Mouse (Mus musculus) liver, embryonic 14.5 days (tissue): Measurements from ENCODE around the gene Slc12a9. TPM values are rescaled to one million over a fixed set of nuclear protein-coding genes. Genes with fewer than 3 reads are reported as not detected.

Source experiments
- ATAC-seq: fragments of 200-750 bp; cut with Nextera tagmentation; 2 replicates; pipeline ENCODE4 v1.8.0; 2017; ENCODE audit warnings: moderate number of reproducible peaks, mild to moderate bottlenecking, moderate library complexity; ENCODE audit not compliant: insufficient read depth
- DNase-seq, 3 experiments: peaks; one replicate each; pipeline ENCODE4 v3.0.0-alpha.2; 2012 to 2013; ENCODE audit warnings: low read depth in 3 of 3, low spot score in 3 of 3
- H3K27ac ChIP-seq: fragments of 300-500 bp; sonication (generic); 2 replicates; pipeline ENCODE4 v1.5.1; 2014; ENCODE audit warnings: moderate library complexity, mild to moderate bottlenecking, control low read depth, inconsistent platforms
- H3K27me3 ChIP-seq: fragments of 300-500 bp; sonication (generic); 2 replicates; pipeline ENCODE4 v1.6.1; 2014; ENCODE audit warnings: mild to moderate bottlenecking, low read length, moderate library complexity; ENCODE audit not compliant: control insufficient read depth, insufficient read depth
- H3K36me3 ChIP-seq: fragments of 300-500 bp; sonication (generic); replicated peaks from 2 replicates; pipeline ENCODE4 v1.6.1; 2014; ENCODE audit warnings: low read depth; ENCODE audit not compliant: control insufficient read depth, insufficient read depth
- H3K4me1 ChIP-seq, 2 experiments: fragments of 200-500 bp in 1 of 2; fragments of 300-500 bp in 1 of 2; sonication (generic) in 1 of 2; replicated peaks; 2 replicates each; pipeline ENCODE4 v1.6.1; 2012 to 2014; ENCODE audit warnings: antibody characterized with exemption in 1 of 2, inconsistent platforms in 1 of 2, low read length in 1 of 2; ENCODE audit not compliant: control insufficient read depth in 2 of 2, insufficient read depth in 2 of 2
- H3K4me2 ChIP-seq: fragments of 300-500 bp; sonication (generic); 2 replicates; pipeline ENCODE4 v1.6.1; 2014; ENCODE audit warnings: low read depth, mild to moderate bottlenecking, control low read depth, moderate library complexity
- H3K4me3 ChIP-seq, 2 experiments: fragments of 200-500 bp in 1 of 2; fragments of 300-500 bp in 1 of 2; sonication (generic) in 1 of 2; 2 replicates each; pipeline ENCODE4 v1.5.1; 2012 to 2014; ENCODE audit warnings: low read depth in 2 of 2, low read length in 2 of 2, mild to moderate bottlenecking in 2 of 2, control low read depth in 1 of 2, inconsistent platforms in 1 of 2, moderate library complexity in 1 of 2; ENCODE audit not compliant: insufficient read depth in 1 of 2
- H3K9ac ChIP-seq: fragments of 300-500 bp; sonication (generic); replicated peaks from 2 replicates; pipeline ENCODE4 v1.6.1; 2014; ENCODE audit warnings: mild to moderate bottlenecking, control low read depth, moderate library complexity
- H3K9me3 ChIP-seq: fragments of 300-500 bp; sonication (generic); 2 replicates; pipeline ENCODE4 v1.6.1; 2016; ENCODE audit warnings: low read length, mixed read lengths; ENCODE audit not compliant: control insufficient read depth
- CTCF ChIP-seq: IDR thresholded peaks from 2 replicates; pipeline ENCODE4 v1.5.1; 2016; ENCODE audit warnings: antibody characterized with exemption, low read depth, control low read depth
- EP300 ChIP-seq: IDR thresholded peaks from 2 replicates; pipeline ENCODE4 v1.6.1; 2016; ENCODE audit warnings: antibody characterized with exemption, low read depth
- WGBS: fragments of 180-500 bp; shearing (Covaris S2); extraction: QIAGEN DNeasy Blood & Tissue Kit; methylation state at CpG from one replicate; pipeline ENCODE4 v1.1.7; 2014; ENCODE audit not compliant: insufficient replicate concordance; 5-methylcytosine and 5-hydroxymethylcytosine counted together
- polyA plus RNA-seq, 2 experiments: library from polyadenylated mRNA; depleted of rRNA in 1 of 2; stranded (reverse) in 1 of 2; unstranded in 1 of 2; fragments of >200 nt; fragmentation: Nextera tagmentation in 1 of 2; extraction: Ambion mirVana in 1 of 2; gene quantifications; 2 replicates each; pipeline versions ENCODE4 v1.2.1 to v1.2.3; 2012 to 2014

Slc12a9 gene
- polyA plus RNA-seq, 2 experiments = 1.2 to 2.2 TPM

GRCm38 (mm10) chr5:137337190-137337589, 3.8 kb upstream of the Slc12a9 start:
- H3K4me3 ChIP-seq = no peak overlapping the region
- H3K9ac ChIP-seq = no peak overlapping the region
- H3K9me3 ChIP-seq = no peaks in the 10 kb centered on the region
- ATAC-seq = no peak
- WGBS = 68% methylated on average over 8 of the region's 8 CpGs
- no peak overlapping the region; the same call in 1 of the 2 replicates for H3K4me2 ChIP-seq
- DNase-seq = no peak
- no peaks in the 10 kb centered on the region for H3K27me3 ChIP-seq
- H3K4me1 ChIP-seq = peaks cover 2 to 24% of the 10 kb centered on the region in 2 experiments; a peak in 2 of 4 replicates
- no peak overlapping the region for H3K27ac ChIP-seq
- no peak for TF ChIP-seq EP300
- no peak for TF ChIP-seq CTCF
- no peaks in the 10 kb centered on the region for H3K36me3 ChIP-seq

- no peak overlapping the region for H3K27ac ChIP-seq
- no peak for TF ChIP-seq CTCF
- no peak for TF ChIP-seq EP300
- no peaks in the 10 kb centered on the region for H3K36me3 ChIP-seq
- peaks cover 2 to 21% of the 10 kb centered on the region in 2 experiments; a peak in 2 of 4 replicates for H3K4me1 ChIP-seq
- H3K27me3 ChIP-seq = no peaks in the 10 kb centered on the region
- WGBS = 69% methylated on average over 6 of the region's 6 CpGs
- H3K4me3 ChIP-seq = no peak overlapping the region
- DNase-seq = no peak
- H3K9ac ChIP-seq = no peak overlapping the region
- no peak for ATAC-seq
- no peaks in the 10 kb centered on the region for H3K9me3 ChIP-seq
- H3K4me2 ChIP-seq = no peak overlapping the region
Measured at GRCm38 (mm10) chr5:137335066-137335465, 1.7 kb upstream of the Slc12a9 start.

DNA sequence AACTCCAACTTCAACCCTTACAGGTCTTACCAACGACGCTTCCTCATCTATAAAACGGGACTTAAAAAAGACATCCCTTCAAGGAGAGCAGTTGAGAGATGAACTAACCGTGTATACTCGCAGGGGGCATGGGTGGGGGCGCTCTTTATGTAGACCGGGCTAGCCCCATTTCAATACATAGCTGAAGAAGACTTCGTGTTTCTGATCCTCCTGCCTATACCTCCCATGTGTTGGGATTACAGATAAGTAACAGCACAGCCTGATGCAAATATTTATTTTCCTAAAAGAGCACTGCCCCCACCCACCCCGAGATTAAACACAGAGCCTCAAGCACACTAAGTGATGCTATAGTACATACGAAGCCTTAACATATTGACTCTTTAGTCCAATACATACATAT, 920 bp upstream of the Slc12a9 start:
- Histone ChIP-seq H3K9me3 (no peaks in the 10 kb centered on the region), H3K4me3 (no peak overlapping the region), H3K27me3 (no peaks in the 10 kb centered on the region), H3K27ac (no peak overlapping the region), H3K9ac (no peak overlapping the region), H3K4me2 (peak overlapping the region; percentile 86), H3K4me1 (peaks cover 2 to 20% of the 10 kb centered on the region in 2 experiments; a peak in 2 of 4 replicates), H3K36me3 (no peaks in the 10 kb centered on the region)
- no peak for DNase-seq
- no peak for ATAC-seq
- 29% methylated on average over 10 of the region's 10 CpGs for WGBS
- no peak for TF ChIP-seq EP300
- TF ChIP-seq CTCF = no peak

GRCm38 (mm10) chr5:137332857-137333511, 413 bp downstream of the Slc12a9 start:
- H3K4me3 ChIP-seq = peak overlapping the region; percentile 61 to 77
- no peak for DNase-seq
- H3K4me1 ChIP-seq = peaks cover 0 to 14% of the 10 kb centered on the region in 2 experiments; a peak in 1 of 4 replicates
- 7% methylated on average over 15 of the region's 15 CpGs for WGBS
- no peaks in the 10 kb centered on the region for H3K9me3 ChIP-seq
- ATAC-seq = no peak; the same call in 1 of the 2 replicates
- TF ChIP-seq CTCF (no peak), EP300 (no peak)
- no peaks in the 10 kb centered on the region for H3K36me3 ChIP-seq
- H3K4me2 ChIP-seq = peak overlapping the region; percentile 86
- peak overlapping the region; percentile 9; the same call in 1 of the 2 replicates for H3K9ac ChIP-seq
- H3K27me3 ChIP-seq = no peaks in the 10 kb centered on the region
- no peak overlapping the region for H3K27ac ChIP-seq

DNA sequence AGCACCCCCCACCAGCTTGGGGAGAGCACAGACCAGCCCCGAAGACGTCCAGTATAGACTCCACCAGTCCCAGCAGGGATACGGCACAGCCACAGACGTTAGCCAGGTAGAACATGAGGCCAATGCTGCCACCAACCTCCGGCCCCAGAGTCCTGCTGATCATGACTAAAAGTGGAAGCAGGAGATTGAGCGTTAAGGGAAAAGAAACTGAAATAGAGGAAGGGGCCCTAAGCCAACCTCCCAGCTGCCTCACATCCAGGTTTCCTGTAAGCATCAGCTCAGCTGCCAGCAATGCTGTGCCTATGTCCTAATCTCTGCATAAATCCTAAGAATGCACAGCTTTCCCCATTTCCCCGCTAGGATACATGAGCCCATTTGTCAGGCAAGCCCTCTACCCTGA, 2.5 kb downstream of the Slc12a9 start:
- H3K27ac ChIP-seq = no peak overlapping the region
- ATAC-seq (no peak), DNase-seq (no peak)
- H3K27me3 ChIP-seq = no peaks in the 10 kb centered on the region
- H3K9me3 ChIP-seq = no peaks in the 10 kb centered on the region
- no peak for TF ChIP-seq CTCF
- no peak for TF ChIP-seq EP300
- H3K4me1 ChIP-seq = peaks cover 0 to 4% of the 10 kb centered on the region in 2 experiments; a peak in 1 of 4 replicates
- no peak overlapping the region for H3K9ac ChIP-seq
- 56% methylated on average over 7 of the region's 7 CpGs for WGBS
- H3K4me2 ChIP-seq = no peak overlapping the region
- no peaks in the 10 kb centered on the region for H3K36me3 ChIP-seq
- no peak overlapping the region for H3K4me3 ChIP-seq
